Mouse (Mus musculus) urinary bladder, adult 18-20 months (tissue): ENCODE measurements at regions not wholly inside any gene's neighbourhood (a gene's known extent, or its start where the extent isn't known, plus 50 kb on each side); places are given as distances from the start of the nearest gene placed in this dataset.

ENCODE experiments used
- DNase-seq, 2 experiments: peaks; one replicate each; pipeline ENCODE4 v3.0.0; 2022; ENCODE audit warnings: low spot score in 2 of 2, mixed read lengths in 2 of 2

DNA sequence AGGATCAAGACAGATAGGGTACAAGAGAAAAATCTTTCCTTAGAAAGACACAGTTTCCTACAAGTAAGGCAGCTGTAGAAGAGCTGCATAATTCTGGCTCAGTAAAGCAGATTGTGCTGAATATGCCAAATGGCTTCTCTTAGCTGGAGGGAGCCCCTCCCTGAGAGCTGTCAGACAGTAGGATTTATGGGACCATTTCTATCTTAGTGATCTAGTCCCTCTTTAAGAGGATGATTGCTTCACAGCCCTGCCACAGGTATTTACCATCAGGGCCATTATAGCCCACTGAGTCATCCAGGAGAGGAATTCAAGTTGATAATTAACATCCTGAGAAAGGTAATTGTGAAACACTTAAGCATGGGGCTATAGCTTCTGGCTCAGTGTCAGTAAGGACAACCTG lies 101.5 kb upstream of the Cypt1 start:
- DNase-seq: no peak

DNA sequence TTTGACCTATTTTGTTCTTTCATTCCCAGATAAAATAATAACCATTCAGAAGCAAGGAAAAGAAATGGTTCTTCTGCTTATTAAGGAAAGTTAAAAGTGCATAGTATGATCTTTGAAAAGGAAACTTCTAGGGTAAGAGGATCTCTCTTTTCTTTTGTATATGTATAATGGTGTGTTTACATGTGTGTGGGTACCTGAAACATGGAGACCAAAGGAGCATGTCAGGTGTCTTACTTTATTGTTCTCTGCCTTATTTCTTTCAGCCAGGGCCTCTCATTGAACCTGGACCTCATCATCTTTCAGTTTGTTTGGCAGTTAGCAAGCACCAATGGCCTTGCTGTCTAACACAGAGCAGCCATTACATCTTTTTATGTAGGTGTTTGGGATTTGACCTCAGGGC lies 101.0 kb upstream of the Cypt1 start:
- no peak for DNase-seq

DNA sequence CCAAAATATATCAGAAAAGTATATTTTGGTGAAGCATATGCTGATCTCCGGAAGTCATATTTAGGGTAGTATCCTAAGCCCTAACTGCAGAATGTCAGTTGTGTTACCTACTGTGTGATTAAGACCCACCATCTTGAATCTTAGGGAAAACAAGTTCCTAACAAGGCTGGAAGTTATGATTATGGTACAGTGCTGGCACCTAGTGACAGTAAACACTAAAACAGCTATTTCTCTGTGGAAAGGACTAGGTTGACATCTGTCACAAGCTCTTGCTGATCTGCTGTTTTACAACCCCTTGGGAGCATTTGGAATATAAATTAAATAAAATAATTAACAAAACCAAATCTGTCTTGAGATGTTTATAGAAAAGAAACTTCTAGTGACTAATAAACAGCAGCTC lies 84.6 kb upstream of the Cypt1 start:
- DNase-seq: no peak

DNA sequence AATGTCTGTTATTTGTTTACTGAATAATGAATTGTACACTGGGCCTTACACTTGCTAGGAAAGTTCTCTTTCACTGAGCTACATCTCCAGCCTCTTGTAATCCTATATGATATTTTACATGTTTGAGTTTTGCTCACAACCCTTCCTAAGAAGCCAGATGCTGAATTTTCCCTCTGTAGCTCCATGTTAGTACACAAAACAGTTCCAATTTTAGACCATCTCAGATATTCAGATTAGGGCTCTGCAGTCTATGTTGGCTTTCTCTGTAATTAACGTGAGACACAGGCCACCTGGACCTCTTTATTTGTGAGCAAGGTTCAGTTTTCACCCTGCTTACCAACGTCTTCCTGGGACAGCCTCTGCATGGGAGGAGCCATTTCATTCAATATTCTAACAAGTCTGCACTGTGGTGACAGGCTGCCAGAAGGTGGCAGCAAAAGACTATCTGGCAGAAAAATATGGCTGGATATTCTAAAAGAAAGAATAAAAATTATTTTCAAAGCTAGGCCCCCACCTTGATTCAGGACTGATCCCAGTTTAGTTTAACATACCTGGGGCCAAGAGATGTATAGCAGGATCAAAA lies 72.1 kb upstream of the Cypt1 start:
- peak in 1 of 2 experiments; percentile 2 for DNase-seq
